Mouse (Mus musculus) midbrain, embryonic 16.5 days (tissue): ENCODE results near the gene Cdkal1. TPM values are rescaled to one million over a fixed set of nuclear protein-coding genes. Genes with fewer than 3 reads are reported as not detected.

Experiments used
- ATAC-seq: fragments of 200-750 bp; cut with Nextera tagmentation; 2 replicates; pipeline ENCODE4 v1.8.0; 2017; ENCODE audit warnings: moderate TSS enrichment
- H3K27ac ChIP-seq: fragments of 300-500 bp; sonication (generic); 2 replicates; pipeline ENCODE4 v1.5.1; 2014; ENCODE audit warnings: mild to moderate bottlenecking, low read length, mixed read lengths
- H3K27me3 ChIP-seq: fragments of 300-500 bp; sonication (generic); 2 replicates; pipeline ENCODE4 v1.6.1; 2014; ENCODE audit warnings: low read depth, low read length, mixed read lengths; ENCODE audit not compliant: control insufficient read depth, insufficient read depth
- H3K36me3 ChIP-seq: fragments of 300-500 bp; sonication (generic); 2 replicates; pipeline ENCODE4 v1.6.1; 2014; ENCODE audit warnings: mild to moderate bottlenecking, low read length, moderate library complexity, mixed read lengths; ENCODE audit not compliant: control insufficient read depth, insufficient read depth
- H3K4me1 ChIP-seq: fragments of 300-500 bp; sonication (generic); 2 replicates; pipeline ENCODE4 v1.6.1; 2014; ENCODE audit warnings: mild to moderate bottlenecking, low read length, mixed read lengths; ENCODE audit not compliant: control insufficient read depth, insufficient read depth
- H3K4me2 ChIP-seq: fragments of 300-500 bp; sonication (generic); 2 replicates; pipeline ENCODE4 v1.6.1; 2014; ENCODE audit warnings: mild to moderate bottlenecking, low read length, mixed read lengths
- H3K4me3 ChIP-seq: fragments of 300-500 bp; sonication (generic); 2 replicates; pipeline ENCODE4 v1.5.1; 2014; ENCODE audit warnings: low read depth, mild to moderate bottlenecking, low read length, moderate library complexity, mixed read lengths
- H3K9ac ChIP-seq: fragments of 300-500 bp; sonication (generic); 2 replicates; pipeline ENCODE4 v1.6.1; 2014; ENCODE audit warnings: low read depth, low read length, mixed read lengths
- H3K9me3 ChIP-seq: fragments of 300-500 bp; sonication (generic); replicated peaks from 2 replicates; pipeline ENCODE4 v1.6.1; 2014; ENCODE audit warnings: mild to moderate bottlenecking, low read length, mixed read lengths; ENCODE audit not compliant: control insufficient read depth, poor library complexity, severe bottlenecking
- WGBS: fragments of 180-500 bp; shearing (Covaris S2); extraction: QIAGEN DNeasy Blood & Tissue Kit; methylation state at CpG from one replicate; pipeline ENCODE4 v1.1.7; 2014; 5-methylcytosine and 5-hydroxymethylcytosine counted together
- polyA plus RNA-seq: library from polyadenylated mRNA; unstranded; fragments of >200 nt; fragmentation: Nextera tagmentation; extraction: Ambion mirVana; gene quantifications from 2 replicates; pipeline ENCODE4 v1.2.1, GENCODE M21; 2015

The Cdkal1 gene
- polyA plus RNA-seq, 1 experiment from 2014 or later, result 21.4 TPM

- H3K4me1 ChIP-seq, result peaks cover 2% of the 10 kb centered on the region; the same call in 1 of the 2 replicates
- no peaks in the 10 kb centered on the region for H3K27me3 ChIP-seq
- no peak overlapping the region for H3K4me3 ChIP-seq
- H3K9ac ChIP-seq, result no peak overlapping the region
- H3K36me3 ChIP-seq, result no peaks in the 10 kb centered on the region
- no peaks in the 10 kb centered on the region for H3K9me3 ChIP-seq
- H3K4me2 ChIP-seq, result no peak overlapping the region
- no peak for ATAC-seq
- 69% methylated on average over 4 of the region's 4 CpGs for WGBS
- no peak overlapping the region for H3K27ac ChIP-seq
These were observed 87.9 kb downstream of the Cdkal1 start for GRCm38 (mm10) chr13:29767587-29767986.

- no peak overlapping the region for H3K27ac ChIP-seq
- no peaks in the 10 kb centered on the region for H3K27me3 ChIP-seq
- no peak overlapping the region for H3K4me3 ChIP-seq
- no peaks in the 10 kb centered on the region for H3K9me3 ChIP-seq
- H3K4me1 ChIP-seq, result peaks cover 2% of the 10 kb centered on the region; the same call in 1 of the 2 replicates
- no peak overlapping the region for H3K9ac ChIP-seq
- 63% methylated on average over 8 of the region's 8 CpGs for WGBS
- no peaks in the 10 kb centered on the region for H3K36me3 ChIP-seq
- ATAC-seq, result no peak
- H3K4me2 ChIP-seq, result no peak overlapping the region
These were observed 89.1 kb downstream of the Cdkal1 start for GRCm38 (mm10) chr13:29766377-29766776.

- peaks cover 2% of the 10 kb centered on the region; the same call in 1 of the 2 replicates for H3K4me1 ChIP-seq
- H3K27ac ChIP-seq, result no peak overlapping the region
- no peaks in the 10 kb centered on the region for H3K27me3 ChIP-seq
- 85% methylated on average over 3 of the region's 3 CpGs for WGBS
- no peaks in the 10 kb centered on the region for H3K9me3 ChIP-seq
- no peak overlapping the region for H3K4me3 ChIP-seq
- ATAC-seq, result no peak
- no peak overlapping the region for H3K4me2 ChIP-seq
- H3K9ac ChIP-seq, result no peak overlapping the region
- H3K36me3 ChIP-seq, result no peaks in the 10 kb centered on the region
These were observed 90.2 kb downstream of the Cdkal1 start for GRCm38 (mm10) chr13:29765296-29765695.

- Histone ChIP-seq H3K9ac (no peak overlapping the region), H3K36me3 (no peaks in the 10 kb centered on the region), H3K27me3 (no peaks in the 10 kb centered on the region), H3K27ac (no peak overlapping the region), H3K9me3 (no peaks in the 10 kb centered on the region), H3K4me3 (no peak overlapping the region), H3K4me1 (no peaks in the 10 kb centered on the region), H3K4me2 (no peak overlapping the region)
- WGBS, result 76% methylated on average over 5 of the region's 5 CpGs
- ATAC-seq, result no peak
These were observed 95.6 kb downstream of the Cdkal1 start for GRCm38 (mm10) chr13:29759691-29760467.

- Histone ChIP-seq H3K9me3 (no peaks in the 10 kb centered on the region), H3K4me1 (no peaks in the 10 kb centered on the region), H3K4me2 (no peak overlapping the region), H3K9ac (no peak overlapping the region), H3K27ac (no peak overlapping the region), H3K4me3 (no peak overlapping the region), H3K36me3 (no peaks in the 10 kb centered on the region), H3K27me3 (no peaks in the 10 kb centered on the region)
- no peak for ATAC-seq
- WGBS, result 89% methylated on average over 3 of the region's 3 CpGs
These were observed 99.4 kb downstream of the Cdkal1 start for GRCm38 (mm10) chr13:29756052-29756451.

GRCm38 (mm10) chr13:29753254-29753653, 102.2 kb downstream of the Cdkal1 start:
- no peak for ATAC-seq
- H3K36me3 ChIP-seq, result no peaks in the 10 kb centered on the region
- 86% methylated on average over 3 of the region's 3 CpGs for WGBS
- H3K4me1 ChIP-seq, result no peaks in the 10 kb centered on the region
- H3K9me3 ChIP-seq, result no peaks in the 10 kb centered on the region
- H3K9ac ChIP-seq, result no peak overlapping the region
- H3K27me3 ChIP-seq, result no peaks in the 10 kb centered on the region
- no peak overlapping the region for H3K27ac ChIP-seq
- no peak overlapping the region for H3K4me2 ChIP-seq
- H3K4me3 ChIP-seq, result no peak overlapping the region

GRCm38 (mm10) chr13:29752061-29752460, 103.4 kb downstream of the Cdkal1 start:
- WGBS, result 93% methylated on average over 6 of the region's 6 CpGs
- no peak overlapping the region for H3K4me3 ChIP-seq
- H3K4me1 ChIP-seq, result no peaks in the 10 kb centered on the region
- H3K9ac ChIP-seq, result no peak overlapping the region
- H3K27ac ChIP-seq, result no peak overlapping the region
- no peaks in the 10 kb centered on the region for H3K9me3 ChIP-seq
- no peaks in the 10 kb centered on the region for H3K36me3 ChIP-seq
- H3K4me2 ChIP-seq, result no peak overlapping the region
- ATAC-seq, result no peak
- no peaks in the 10 kb centered on the region for H3K27me3 ChIP-seq

- no peak overlapping the region for H3K9ac ChIP-seq
- no peak overlapping the region for H3K27ac ChIP-seq
- H3K9me3 ChIP-seq, result no peaks in the 10 kb centered on the region
- WGBS, result 93% methylated on average over 5 of the region's 5 CpGs
- no peaks in the 10 kb centered on the region for H3K27me3 ChIP-seq
- H3K4me2 ChIP-seq, result no peak overlapping the region
- no peaks in the 10 kb centered on the region for H3K4me1 ChIP-seq
- no peak overlapping the region for H3K4me3 ChIP-seq
- no peaks in the 10 kb centered on the region for H3K36me3 ChIP-seq
- no peak for ATAC-seq
These were observed 104.3 kb downstream of the Cdkal1 start for GRCm38 (mm10) chr13:29751201-29751600.

- Histone ChIP-seq H3K4me3 (no peak overlapping the region), H3K4me1 (no peaks in the 10 kb centered on the region), H3K9me3 (no peaks in the 10 kb centered on the region), H3K4me2 (no peak overlapping the region), H3K27ac (no peak overlapping the region), H3K9ac (no peak overlapping the region), H3K36me3 (no peaks in the 10 kb centered on the region), H3K27me3 (no peaks in the 10 kb centered on the region)
- no peak for ATAC-seq
- 88% methylated on average over 3 of the region's 3 CpGs for WGBS
These were observed 108.2 kb downstream of the Cdkal1 start for GRCm38 (mm10) chr13:29747347-29747647.
